Mouse (Mus musculus): ENCODE results near the gene Dmrt1.

DNA sequence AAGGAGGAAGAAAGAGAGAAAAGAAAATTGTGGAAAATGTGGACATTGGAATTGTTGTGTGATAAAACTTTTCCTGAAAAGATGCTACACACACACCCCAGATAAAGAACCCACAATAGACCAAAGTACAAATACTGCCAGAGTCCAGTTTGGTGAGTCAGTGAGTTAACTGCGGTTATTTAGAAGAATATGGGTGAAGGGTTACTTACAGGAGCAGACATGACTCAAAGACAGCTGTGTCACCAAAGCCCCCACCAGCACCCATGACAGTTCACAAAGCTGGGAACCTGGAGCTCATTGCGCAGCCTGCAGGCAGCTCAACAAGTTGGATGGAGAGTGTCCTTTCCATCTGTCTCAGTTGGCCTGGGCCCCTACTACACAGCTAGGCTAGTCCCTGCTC is 72.9 kb downstream of the Dmrt1 start:
- no peak for TF ChIP-seq MAFK (IDR thresholded peaks at IDR 0.05; ENCODE audit: borderline replicate concordance, low read depth, low read length)
- TF ChIP-seq POLR2AphosphoS2 (IDR thresholded peaks at IDR 0.05; ENCODE audit: low read length) = no peak
- TF ChIP-seq HCFC1 (IDR thresholded peaks at IDR 0.05; ENCODE audit: low read depth, low read length) = no peak
- TF ChIP-seq TBP (IDR thresholded peaks at IDR 0.05; ENCODE audit: low read depth, low read length) = no peak
- TF ChIP-seq E2F4 (IDR thresholded peaks at IDR 0.05; ENCODE audit: borderline replicate concordance, low read depth, low read length) = no peak
- no peak for TF ChIP-seq CTCF (IDR thresholded peaks at IDR 0.05 in 2 of 3, conservative IDR thresholded peaks at IDR 0.05 in 1 of 3; ENCODE audit: control insufficient read depth in 1 of 3, insufficient read depth in 1 of 3, low read depth in 2 of 3, low read length in 3 of 3, poor library complexity in 1 of 3, severe bottlenecking in 1 of 3)
- no peak for TF ChIP-seq GABPA (IDR thresholded peaks at IDR 0.05; ENCODE audit: low read depth, low read length)
- TF ChIP-seq TAL1 (IDR thresholded peaks at IDR 0.05; ENCODE audit: low read length) = no peak
- TF ChIP-seq USF1 (IDR thresholded peaks at IDR 0.05; ENCODE audit: low read depth, low read length) = no peak
- TF ChIP-seq ZKSCAN1 (IDR thresholded peaks at IDR 0.05; ENCODE audit: low read depth, low read length) = no peak
